Mouse (Mus musculus): Measurements from ENCODE around the gene Nqo1. TPM values are rescaled to one million over a fixed set of nuclear protein-coding genes. Genes with fewer than 3 reads are reported as not detected.
A peak's percentile ranks its signal among the peaks of the same experiment; 100 is the strongest.

Nqo1 gene
- total RNA-seq (2021): 1 to 10 TPM; 6.0 to 6.2 TPM
- long read RNA-seq, experiment 1: 0 reads
- long read RNA-seq, experiment 2, transcript Nqo1-201 (6 exons, 1,553 nt): major isoform, 6 of 8 reads
- long read RNA-seq, experiment 2, partial matches to known transcripts: 2 of 8 reads
- long read RNA-seq, experiment 2, other reads (novel, unspliced or antisense): 0 of 8 reads

GRCm38 (mm10) chr8:107403038-107403781 lies at the start of gene Nqo1:
Gene Nqo1, minus strand, starts transcription at chr8:107403206.
- peak; percentile 52 to 63 for DNase-seq (ENCODE audit: low spot score in 2 of 2)

DNA sequence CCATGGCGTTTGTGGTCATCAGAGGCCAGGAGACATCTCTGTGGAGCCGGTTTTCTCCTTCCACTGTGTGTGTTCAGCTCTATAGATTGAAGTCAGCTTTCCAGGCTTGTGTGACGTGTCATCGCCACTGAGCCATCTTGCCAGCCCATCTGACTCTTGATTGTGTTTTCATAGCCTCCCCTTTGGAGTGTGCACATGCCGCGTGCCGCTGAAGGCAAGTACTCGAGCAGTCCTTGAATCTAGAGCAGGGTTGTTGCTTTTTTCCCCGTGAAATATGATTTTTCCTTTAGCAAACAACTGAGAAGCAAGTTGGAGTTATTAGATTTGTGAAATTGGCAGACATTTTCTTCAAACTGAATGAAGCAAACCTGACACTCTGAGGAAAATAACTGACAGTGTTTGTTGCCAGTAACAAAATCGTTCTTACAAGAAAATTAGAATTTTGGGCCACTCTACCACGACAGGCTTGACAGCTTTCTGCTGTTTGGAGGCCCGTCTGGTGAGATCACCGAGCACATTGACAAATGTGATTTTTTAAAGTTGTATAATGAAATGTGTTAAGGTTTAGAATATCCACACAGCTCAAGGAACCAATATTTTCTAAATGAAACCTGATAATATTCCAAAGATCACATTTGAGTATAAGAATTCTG lies 48.5 kb upstream of the Nqo1 start:
- DNase-seq (ENCODE audit: low spot score in 2 of 2): no peak

- DNase-seq (ENCODE audit: low spot score in 2 of 2): no peak
These were observed 46.6 kb upstream of the Nqo1 start for GRCm38 (mm10) chr8:107449655-107450054.

DNA sequence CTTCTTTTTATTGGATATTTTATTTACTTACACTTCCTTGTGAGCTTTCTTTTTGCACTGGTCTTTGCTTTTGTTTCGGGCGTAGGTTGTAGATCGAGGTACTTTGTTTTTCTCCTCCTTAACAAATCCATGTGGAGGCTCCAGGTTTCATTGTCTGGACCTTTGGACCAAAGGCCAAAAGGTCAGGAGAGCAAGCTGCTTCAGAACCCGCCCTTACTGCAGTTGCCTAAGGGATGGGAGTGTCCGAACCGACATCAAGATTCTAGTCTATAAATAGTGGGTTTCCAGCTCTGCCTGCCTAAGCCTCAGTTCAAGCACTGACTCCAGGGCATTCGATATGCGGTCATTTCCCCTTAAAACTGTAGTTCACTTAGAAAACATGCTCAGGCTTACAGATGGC lies 46.1 kb upstream of the Nqo1 start:
- no peak for DNase-seq (ENCODE audit: low spot score in 2 of 2)

DNA sequence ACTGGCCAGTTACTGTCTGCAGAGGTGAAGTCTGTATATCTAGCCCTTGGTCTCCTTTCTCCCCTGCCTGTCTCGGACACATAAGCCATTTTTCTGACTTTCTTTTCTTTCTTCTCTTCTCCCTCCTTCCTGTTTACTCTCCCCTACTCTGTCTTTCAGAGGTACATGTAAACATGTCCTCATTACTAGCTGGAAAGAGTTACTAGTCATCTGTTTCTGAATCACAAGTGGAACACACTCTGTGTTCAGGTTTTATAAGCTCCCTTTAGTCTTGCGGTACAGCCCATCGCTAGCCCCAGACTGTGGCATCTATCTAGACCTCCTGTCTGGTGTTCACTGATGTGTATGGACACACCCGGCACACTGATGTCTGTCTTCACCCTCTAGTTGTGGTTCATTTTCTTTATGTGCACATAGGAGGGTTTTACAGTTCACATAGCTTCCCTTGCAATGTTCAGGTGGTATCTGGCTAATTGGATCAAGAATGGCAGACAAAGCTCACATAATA lies 45.4 kb upstream of the Nqo1 start:
- DNase-seq (ENCODE audit: low spot score in 2 of 2): no peak

- no peak for DNase-seq (ENCODE audit: low spot score in 2 of 2)
These were observed 44.7 kb upstream of the Nqo1 start for GRCm38 (mm10) chr8:107447713-107448112.

- no peak for DNase-seq (ENCODE audit: low spot score in 2 of 2)
These were observed 41.6 kb upstream of the Nqo1 start for GRCm38 (mm10) chr8:107444626-107445025.

DNA sequence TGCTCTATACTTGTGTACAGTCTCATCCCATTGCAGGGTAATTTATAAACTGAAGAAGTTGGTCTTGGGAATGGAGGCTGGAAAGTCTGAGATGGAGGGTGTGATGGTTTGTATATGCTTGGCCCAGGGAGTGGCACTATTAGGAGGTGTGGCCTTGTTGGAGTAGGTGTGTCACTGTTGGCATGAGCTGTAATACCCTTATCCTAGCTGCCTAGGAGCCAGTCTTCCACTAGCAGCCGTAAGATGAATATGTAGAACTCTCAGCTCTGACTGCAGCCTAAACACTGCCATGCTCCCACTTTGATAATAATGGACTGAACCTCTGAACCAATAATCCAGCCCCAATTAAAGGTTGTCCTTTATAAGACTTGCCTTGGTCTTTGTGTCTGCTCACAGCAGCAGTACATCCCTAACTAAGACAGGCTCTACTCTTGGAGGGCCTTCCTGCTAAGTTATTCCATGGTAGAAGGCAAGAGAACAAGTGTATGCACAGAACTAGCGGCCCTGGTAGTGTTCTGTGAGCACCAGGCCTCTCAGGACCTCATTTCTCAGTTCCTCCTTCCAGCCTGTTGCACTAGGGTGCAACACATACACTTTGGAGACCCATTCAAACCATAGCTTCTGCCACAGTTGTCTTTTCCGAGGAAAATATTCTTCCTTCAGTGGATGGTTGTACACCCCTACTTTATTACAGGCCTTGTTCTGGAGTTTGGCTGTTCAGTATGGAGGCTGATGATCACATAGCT lies 37.0 kb upstream of the Nqo1 start:
- no peak for DNase-seq (ENCODE audit: low spot score in 2 of 2)

DNA sequence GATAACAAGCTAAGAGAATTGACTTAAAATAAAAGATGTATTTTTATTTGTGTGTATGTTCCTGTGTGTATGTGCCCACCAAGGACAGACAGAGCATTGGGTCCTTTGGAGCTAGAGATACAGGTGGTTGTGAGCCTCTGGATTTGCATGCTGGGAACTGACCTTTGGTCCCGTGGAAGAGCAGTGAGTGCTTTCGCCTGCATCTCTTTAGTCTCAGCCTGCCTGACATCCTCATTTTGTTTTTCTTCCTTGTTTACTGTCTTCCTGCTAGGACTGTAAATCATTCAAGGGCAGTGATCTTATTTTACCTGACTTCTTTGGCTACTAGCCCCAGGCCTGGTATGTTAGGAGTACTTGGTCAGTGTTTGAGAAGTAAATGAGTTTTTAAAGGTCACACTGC lies 34.7 kb upstream of the Nqo1 start:
- DNase-seq (ENCODE audit: low spot score in 2 of 2): no peak

- DNase-seq (ENCODE audit: low spot score in 2 of 2): no peak
These were observed 33.9 kb upstream of the Nqo1 start for GRCm38 (mm10) chr8:107436841-107437421.

DNA sequence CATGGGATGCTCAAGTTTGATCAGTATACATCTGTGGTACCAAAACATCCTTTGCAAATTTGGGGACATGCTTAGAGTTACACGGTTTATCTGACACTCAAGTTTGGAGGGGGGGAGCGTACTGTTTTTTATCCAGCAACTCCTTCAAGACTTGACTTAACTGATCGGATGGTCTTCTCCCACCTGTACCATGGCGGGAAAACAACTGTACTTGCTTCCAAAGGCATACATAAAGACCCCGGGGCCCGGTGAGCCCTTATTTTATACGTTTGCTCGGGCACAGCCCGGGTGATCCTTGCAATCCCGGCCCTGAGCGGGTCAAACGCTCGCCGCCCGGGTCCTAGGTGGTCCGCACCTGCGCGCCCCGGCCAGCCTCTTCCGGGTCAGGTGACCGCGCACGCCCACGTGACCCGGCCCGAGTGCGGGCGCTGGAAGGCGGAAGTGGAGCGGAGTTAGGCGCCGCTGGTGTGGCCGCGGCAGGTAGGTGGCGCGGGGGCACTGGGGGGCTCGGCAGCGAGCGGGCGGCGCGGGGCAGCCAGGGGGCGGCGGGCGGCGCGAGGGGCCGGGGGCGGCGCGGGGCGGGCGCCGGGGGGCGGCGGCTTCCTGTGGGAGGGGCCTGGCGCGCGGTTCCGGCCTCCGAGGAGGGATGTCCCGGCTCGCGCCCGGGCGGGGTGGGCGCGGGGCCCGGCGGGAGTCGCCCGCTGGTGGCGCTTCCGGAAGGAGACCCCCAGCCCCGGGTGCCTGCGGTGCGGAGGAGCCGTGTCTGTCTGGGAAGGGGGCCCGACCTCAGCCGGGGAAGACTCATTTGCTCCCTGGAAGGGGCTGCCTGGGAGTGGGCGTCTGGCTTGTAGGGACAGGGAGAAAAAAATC lies 33.2 kb upstream of the Nqo1 start, which contains the start of gene Wwp2:
Gene Wwp2, plus strand, starts transcription at position 404 of the 870 bp plus-strand sequence.
- peak; percentile 76 to 82 for DNase-seq (ENCODE audit: low spot score in 2 of 2)

- DNase-seq (ENCODE audit: low spot score in 2 of 2): no peak
These were observed 32.5 kb upstream of the Nqo1 start for GRCm38 (mm10) chr8:107435421-107435961.

GRCm38 (mm10) chr8:107430821-107431220 lies 27.8 kb upstream of the Nqo1 start:
- no peak for DNase-seq (ENCODE audit: low spot score in 2 of 2)

GRCm38 (mm10) chr8:107425230-107425597 lies 22.2 kb upstream of the Nqo1 start:
- DNase-seq (ENCODE audit: low spot score in 2 of 2): no peak

- peak; percentile 98 to 99 for DNase-seq (ENCODE audit: low spot score in 2 of 2)
These were observed 21.7 kb upstream of the Nqo1 start, which contains the start of gene Nob1 for GRCm38 (mm10) chr8:107424597-107425229. Gene Nob1, minus strand, starts transcription at chr8:107425051.

GRCm38 (mm10) chr8:107424176-107424575 lies 21.2 kb upstream of the Nqo1 start:
- no peak for DNase-seq (ENCODE audit: low spot score in 2 of 2)

DNA sequence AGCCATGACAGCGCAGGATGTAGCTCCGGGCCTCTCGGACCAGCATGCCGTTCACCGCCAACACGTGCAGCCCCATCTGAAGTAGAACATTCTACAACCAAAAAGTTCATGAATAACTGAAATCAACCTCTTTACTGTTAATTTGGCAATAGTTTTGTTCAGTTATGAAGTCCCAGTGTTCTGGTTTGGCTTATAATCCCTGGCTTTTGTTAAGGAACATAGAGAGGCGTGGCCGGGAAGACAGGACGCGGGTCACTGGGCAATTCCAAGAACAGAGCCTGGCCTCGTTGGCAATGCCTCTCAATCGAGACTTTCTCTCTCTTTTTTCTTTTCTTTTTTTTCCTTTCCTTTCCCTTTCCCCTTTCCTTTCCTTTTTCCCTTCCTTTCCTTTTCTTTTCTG lies 14.0 kb upstream of the Nqo1 start:
- no peak for DNase-seq (ENCODE audit: low spot score in 2 of 2)

DNA sequence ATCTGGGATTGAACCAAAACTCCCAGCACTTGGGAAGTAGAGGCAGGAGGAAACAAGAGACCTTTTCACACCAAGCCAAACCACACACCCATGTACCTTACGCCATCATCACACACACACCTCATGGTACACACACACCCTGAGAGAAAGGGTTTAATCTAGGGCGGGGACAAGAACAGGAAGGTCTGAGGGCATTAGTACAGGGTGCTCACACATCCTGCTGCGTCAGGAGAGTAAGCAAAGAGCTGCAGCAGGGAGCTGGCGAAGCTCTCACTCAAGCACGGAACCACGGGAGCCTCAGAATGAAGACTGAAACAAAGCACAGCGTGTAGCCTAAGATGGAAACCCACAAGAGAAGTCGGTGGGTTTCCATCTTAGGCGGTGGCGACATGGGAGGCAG lies 10.9 kb upstream of the Nqo1 start:
- DNase-seq (ENCODE audit: low spot score in 2 of 2): no peak

- DNase-seq (ENCODE audit: low spot score in 2 of 2): no peak
These were observed 9.5 kb upstream of the Nqo1 start for GRCm38 (mm10) chr8:107412552-107412951.
